ENCODE assay signal across 8 mouse cellular contexts in the genomic region with DNA sequence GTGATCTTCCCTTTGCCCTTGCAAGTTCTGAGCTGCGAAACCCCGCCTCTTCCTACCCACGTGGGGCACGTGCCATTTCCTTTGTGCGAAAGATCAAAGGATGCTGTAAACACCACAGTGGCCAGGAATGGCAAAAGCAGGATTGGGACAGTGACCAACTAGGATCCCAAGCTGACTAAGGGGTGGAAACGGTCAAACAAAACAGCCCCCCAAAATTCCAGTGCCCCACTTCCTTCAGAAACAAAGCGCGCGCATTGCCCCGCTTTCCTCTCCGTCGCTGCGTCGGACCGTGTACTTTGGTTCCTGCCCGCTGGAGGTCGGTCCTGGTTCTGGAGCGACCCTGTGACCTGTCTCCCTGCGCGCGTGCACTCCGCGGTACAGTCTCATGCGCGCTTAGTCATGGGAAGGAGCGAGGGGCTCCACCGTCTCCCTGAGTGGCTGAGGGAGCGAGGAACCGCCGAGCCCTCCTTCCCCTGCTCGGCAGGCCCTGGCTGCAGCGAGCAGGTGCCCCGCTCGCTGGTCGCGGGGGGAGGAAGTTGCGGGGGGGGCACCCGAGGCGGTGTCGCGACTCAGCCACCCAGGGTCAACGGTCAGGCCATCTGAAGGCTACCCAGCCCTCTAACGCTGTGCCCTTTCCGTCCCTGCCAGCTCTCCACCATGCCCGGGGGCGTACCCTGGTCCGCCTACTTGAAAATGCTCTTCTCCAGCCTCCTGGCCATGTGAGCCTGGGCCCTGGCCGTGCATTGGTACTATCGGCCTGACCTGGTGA. TPM values are rescaled to one million over a fixed set of nuclear protein-coding genes. Genes with fewer than 3 reads are reported as not detected.
DNase-seq lines count a peak whose midpoint lies in the region; ATAC-seq and TF ChIP-seq lines count a peak whose summit lies in the region.
"Not testable (repeated sequence)": the region's sequence is repeated elsewhere in the genome, so short reads cannot be mapped to it uniquely, and the experiment has no call there.

Gene Pwp1 (plus strand): TSS at position 410 of the 769 bp plus-strand sequence.

- peak; percentile 92 for ATAC-seq in CD4-positive, CD25-positive, alpha-beta regulatory T cell, adult 4 months
- peak; percentile 63; the same call in 1 of the 2 replicates for ATAC-seq in erythroid progenitor cell, adult 5-6 weeks (replicated peaks; ENCODE audit: low FRiP score, poor library complexity, severe bottlenecking)
- ATAC-seq in heart, embryonic 13.5 days (ENCODE audit: extremely low read depth, insufficient number of reproducible peaks, low FRiP score, low TSS enrichment), result not testable (repeated sequence)
- peak; percentile 89 for ATAC-seq in kidney, postnatal 0 days (replicated peaks; ENCODE audit: low FRiP score, low read depth)
- ATAC-seq in liver, embryonic 11.5 days (replicated peaks; ENCODE audit: low FRiP score), result peak; percentile 78

- H3K27me3 ChIP-seq in heart, embryonic 13.5 days (replicated peaks); kidney, postnatal 0 days (ENCODE audit: insufficient read depth, low read length); liver, embryonic 11.5 days (replicated peaks; ENCODE audit: control insufficient read depth, insufficient read depth, low read length); myocyte (ENCODE audit: control insufficient read depth, insufficient read depth, insufficient read length); splenic B cell, adult 2 months (ENCODE audit: control insufficient read depth, insufficient read depth, low read length, poor library complexity, severe bottlenecking): not testable (repeated sequence)

- not testable (repeated sequence) for H3ac ChIP-seq in myocyte (ENCODE audit: control insufficient read depth, insufficient read length)

- not testable (repeated sequence) for H3K79me2 ChIP-seq in myocyte (ENCODE audit: control insufficient read depth, insufficient read depth)

- H3K27ac ChIP-seq in brown adipose tissue, adult 24 weeks (replicated peaks; ENCODE audit: low read depth, low read length); heart, embryonic 13.5 days (replicated peaks); liver, embryonic 11.5 days (ENCODE audit: low read depth, low read length): not testable (repeated sequence)
- peak within 1 kb of the TSS; percentile 19; the same call in 1 of the 2 replicates for H3K27ac ChIP-seq in kidney, postnatal 0 days

- H3K4me2 ChIP-seq in heart, embryonic 13.5 days, result peak within 1 kb of the TSS; percentile 85
- peak within 1 kb of the TSS; percentile 79 for H3K4me2 ChIP-seq in kidney, postnatal 0 days (ENCODE audit: low read length)
- peak within 1 kb of the TSS; percentile 72 for H3K4me2 ChIP-seq in liver, embryonic 11.5 days
- H3K4me2 ChIP-seq in myocyte (ENCODE audit: low read depth), result not testable (repeated sequence)

- not testable (repeated sequence) for TF ChIP-seq CTCF in kidney, postnatal 0 days (IDR thresholded peaks at IDR 0.05; ENCODE audit: low read depth)

- H3K9me3 ChIP-seq in heart, embryonic 13.5 days; kidney, postnatal 0 days (replicated peaks; ENCODE audit: low read length); liver, embryonic 11.5 days (ENCODE audit: control insufficient read depth, low read length): not testable (repeated sequence)

- WGBS in heart, embryonic 13.5 days, result 2% methylated on average over 46 of the region's 49 CpGs
- 1% methylated on average over 43 of the region's 49 CpGs for WGBS in kidney, postnatal 0 days
- WGBS in liver, embryonic 11.5 days, result 3% methylated on average over 48 of the region's 49 CpGs

- not testable (repeated sequence) for H3K36me3 ChIP-seq in heart, embryonic 13.5 days; kidney, postnatal 0 days (ENCODE audit: insufficient read depth, low read length); liver, embryonic 11.5 days (ENCODE audit: control insufficient read depth, insufficient read depth, low read length); myocyte (ENCODE audit: control insufficient read depth, insufficient read depth); splenic B cell, adult 2 months (ENCODE audit: control insufficient read depth, insufficient read depth, low read length, poor library complexity, severe bottlenecking)

- TF ChIP-seq POLR2A in myocyte (IDR thresholded peaks at IDR 0.05; ENCODE audit: insufficient read length, low read depth), result not testable (repeated sequence)

- H3K4me3 ChIP-seq in brown adipose tissue, adult 24 weeks (ENCODE audit: insufficient read depth, low read depth, low read length), result peak within 1 kb of the TSS; percentile 70
- H3K4me3 ChIP-seq in heart, embryonic 13.5 days, result peak within 1 kb of the TSS; percentile 61
- peak within 1 kb of the TSS; percentile 41 for H3K4me3 ChIP-seq in kidney, postnatal 0 days (replicated peaks; ENCODE audit: low read depth, low read length)
- H3K4me3 ChIP-seq in liver, embryonic 11.5 days (ENCODE audit: low read depth, low read length), result peak within 1 kb of the TSS; percentile 51
- peak within 1 kb of the TSS; percentile 14 for H3K4me3 ChIP-seq in myocyte

- H3K4me1 ChIP-seq in brown adipose tissue, adult 24 weeks (ENCODE audit: control insufficient read depth, insufficient read depth, insufficient read length, low read length); heart, embryonic 13.5 days; kidney, postnatal 0 days (replicated peaks; ENCODE audit: insufficient read depth, low read length); liver, embryonic 11.5 days (replicated peaks; ENCODE audit: control insufficient read depth, insufficient read depth, low read length): not testable (repeated sequence)

- DNase-seq in kidney, postnatal 0 days (ENCODE audit: low spot score), result peak; percentile 19
- DNase-seq in liver, embryonic 11.5 days (ENCODE audit: low spot score), result peak; percentile 55
- DNase-seq in splenic B cell, adult 2 months (ENCODE audit: low read depth, low spot score), result peak; percentile 48

- peak within 1 kb of the TSS; percentile 83 for H3K9ac ChIP-seq in heart, embryonic 13.5 days
- H3K9ac ChIP-seq in kidney, postnatal 0 days (ENCODE audit: low read depth, low read length), result peak within 1 kb of the TSS; percentile 61
- H3K9ac ChIP-seq in liver, embryonic 11.5 days (ENCODE audit: low read depth, low read length), result peak within 1 kb of the TSS; percentile 53

RNA-seq across cellular contexts. Expression of gene Pwp1, which starts in this region (rescaled TPM):
- polyA plus RNA-seq in CD4-positive, CD25-positive, alpha-beta regulatory T cell, adult 4 months (2017; shearing (Covaris generic)), result 10 to 100 TPM; 42.2 to 45.5 TPM
- polyA plus RNA-seq in brown adipose tissue, adult 24 weeks (2012; ENCODE audit: insufficient read depth, insufficient read length, missing spikeins), result 9.5 and 12.7 TPM in 2 replicates
- total RNA-seq in erythroid progenitor cell, adult 5-6 weeks (2015; ENCODE audit: low replicate concordance), result 9.6 and 24.5 TPM in 2 replicates
- 6.1 and 10.4 TPM in 2 replicates for total RNA-seq in erythroid progenitor cell, adult 5-6 weeks (2017; ENCODE audit: low replicate concordance)
- 44.2 and 47.0 TPM in 2 replicates for polyA plus RNA-seq in heart, embryonic 13.5 days (2015; fragmentation: Nextera tagmentation; extraction: Ambion mirVana)
- polyA plus RNA-seq in kidney, postnatal 0 days (2015; fragmentation: Nextera tagmentation; extraction: Ambion mirVana), result 55.6 and 59.4 TPM in 2 replicates
- polyA plus RNA-seq in liver, embryonic 11.5 days (2014; fragmentation: Nextera tagmentation; extraction: Ambion mirVana), result 87.8 and 99.2 TPM in 2 replicates
- polyA plus RNA-seq in myocyte (2012; fragmentation: generic; extraction: Trizol), result 28.0 TPM

Comparison
In these comparisons a context has a peak if more than half of its experiments do, and no peak if none do; other contexts are left out.
1. H3K4me3 ChIP-seq: peak in every context shown above with its lines; median percentile 70 in brown adipose tissue, adult 24 weeks; 61 in heart, embryonic 13.5 days; 51 in liver, embryonic 11.5 days; 41 in kidney, postnatal 0 days; 14 in myocyte.